Mouse (Mus musculus) CD8-positive naive resting alpha-beta T cell, adult 2 months (primary cell): ENCODE measurements around the gene Pccb.
A peak's percentile ranks its signal among the peaks of the same experiment; 100 is the strongest.

Experiments used
- DNase-seq, 2 experiments: peaks; one replicate each; pipeline ENCODE4 v3.0.0; 2022; ENCODE audit warnings: low read depth in 2 of 2, low spot score in 2 of 2

Pccb gene

DNA sequence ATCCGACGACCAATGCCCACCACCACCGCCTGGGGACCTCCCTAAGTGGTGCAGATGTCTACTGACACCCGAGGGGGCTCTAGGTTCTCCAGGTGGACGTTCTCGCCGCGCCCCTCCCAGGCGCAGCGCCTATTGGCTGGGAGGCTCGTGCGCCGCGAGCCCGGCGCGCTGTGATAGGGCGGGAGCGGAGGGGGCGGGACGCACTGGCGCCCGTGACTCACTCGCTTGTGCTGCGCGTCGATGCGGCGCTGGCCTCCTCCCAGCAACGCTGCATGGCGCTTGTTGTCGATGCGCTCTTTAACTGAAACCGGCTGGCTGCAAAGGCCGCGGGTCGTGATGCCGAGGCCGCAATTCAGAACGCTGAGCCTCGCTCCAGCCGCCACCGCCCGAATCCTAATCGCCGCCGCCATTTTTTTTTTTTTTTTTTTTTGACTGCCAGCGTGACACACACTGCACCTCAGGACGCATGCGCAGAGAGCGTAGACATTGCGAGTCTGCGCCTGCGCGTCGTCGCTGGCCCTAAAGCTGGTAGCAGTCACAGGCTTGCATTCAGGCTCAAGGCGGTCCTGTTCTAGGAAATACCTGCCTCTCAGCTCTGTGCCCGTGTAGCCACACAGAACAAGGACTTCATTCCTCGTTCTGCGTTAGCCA, at the start of gene Pccb:
Gene Pccb (minus strand): TSS at position 451 of the 651 bp plus-strand sequence.
- DNase-seq: peak; percentile 91 to 93

DNA sequence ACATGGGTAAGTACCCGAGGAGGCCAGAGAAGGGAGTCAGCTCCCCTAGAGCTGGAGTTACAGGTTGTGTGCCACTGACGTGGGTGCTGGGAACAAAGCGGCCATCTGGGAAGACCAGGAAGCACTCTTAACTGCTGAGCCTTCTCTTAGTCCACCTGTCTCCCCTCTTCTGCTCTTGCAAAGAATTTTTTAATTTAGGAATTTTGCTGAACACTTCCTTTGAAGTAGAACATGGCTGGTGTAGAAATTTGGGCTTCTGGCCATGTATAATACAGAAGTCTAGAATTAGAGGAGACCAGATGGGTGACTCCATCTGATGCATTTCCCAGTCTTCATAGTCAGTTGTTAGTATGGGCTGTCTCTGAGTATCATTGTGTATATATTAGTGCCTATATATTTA, 49.0 kb upstream of the Pccb start:
- DNase-seq: no peak

DNA sequence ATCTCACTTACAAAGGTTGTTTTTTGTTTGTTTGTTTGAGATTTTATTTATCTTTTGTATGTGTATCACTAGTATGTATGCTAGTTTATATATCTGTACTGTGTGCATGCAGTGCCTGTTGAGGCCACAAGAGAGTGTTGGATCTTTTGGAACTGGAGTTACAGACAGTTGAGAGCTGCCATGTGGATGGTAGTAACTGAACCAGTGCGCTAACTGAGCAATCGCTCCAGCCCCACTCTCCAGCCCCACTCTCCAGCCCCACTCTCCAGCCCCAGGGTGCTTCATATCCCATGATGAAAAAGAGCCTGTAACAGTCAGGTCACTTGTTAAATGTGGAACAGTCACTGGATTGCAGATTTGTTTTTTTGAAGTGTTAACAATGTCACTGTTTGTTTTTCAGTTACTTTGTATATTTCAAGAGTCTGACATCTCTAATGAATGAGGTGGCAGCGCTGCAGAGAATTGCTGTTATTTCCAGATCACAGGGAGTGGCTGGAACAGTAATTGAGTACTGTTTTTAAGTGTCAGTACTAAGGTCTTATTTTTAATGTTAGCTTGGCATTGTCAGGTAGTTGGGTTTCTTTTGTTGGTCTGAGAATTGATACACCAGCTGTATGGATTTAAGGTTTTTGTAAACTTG, 45.5 kb upstream of the Pccb start:
- no peak for DNase-seq

GRCm38 (mm10) chr9:101078579-101078978, 43.9 kb upstream of the Pccb start:
- no peak for DNase-seq

DNA sequence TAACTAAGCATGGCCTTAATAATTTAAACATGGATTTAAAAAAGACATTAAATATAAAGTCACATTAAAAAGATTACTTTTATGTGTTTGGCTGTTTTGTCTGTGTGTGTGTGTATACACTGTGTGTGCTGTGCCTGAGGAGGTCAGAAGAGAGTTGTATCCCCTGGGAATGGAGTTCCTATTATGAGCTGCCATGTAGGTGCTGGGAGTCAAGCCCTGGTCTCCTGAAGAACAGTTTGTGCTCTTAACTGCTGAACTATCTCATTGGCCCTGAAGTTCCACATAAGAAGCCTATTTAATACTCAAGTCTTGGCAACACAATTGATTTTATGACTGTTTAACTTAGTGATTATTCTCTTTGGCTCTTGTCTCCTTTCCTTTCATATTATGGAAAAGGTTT, 42.8 kb upstream of the Pccb start:
- DNase-seq: no peak

DNA sequence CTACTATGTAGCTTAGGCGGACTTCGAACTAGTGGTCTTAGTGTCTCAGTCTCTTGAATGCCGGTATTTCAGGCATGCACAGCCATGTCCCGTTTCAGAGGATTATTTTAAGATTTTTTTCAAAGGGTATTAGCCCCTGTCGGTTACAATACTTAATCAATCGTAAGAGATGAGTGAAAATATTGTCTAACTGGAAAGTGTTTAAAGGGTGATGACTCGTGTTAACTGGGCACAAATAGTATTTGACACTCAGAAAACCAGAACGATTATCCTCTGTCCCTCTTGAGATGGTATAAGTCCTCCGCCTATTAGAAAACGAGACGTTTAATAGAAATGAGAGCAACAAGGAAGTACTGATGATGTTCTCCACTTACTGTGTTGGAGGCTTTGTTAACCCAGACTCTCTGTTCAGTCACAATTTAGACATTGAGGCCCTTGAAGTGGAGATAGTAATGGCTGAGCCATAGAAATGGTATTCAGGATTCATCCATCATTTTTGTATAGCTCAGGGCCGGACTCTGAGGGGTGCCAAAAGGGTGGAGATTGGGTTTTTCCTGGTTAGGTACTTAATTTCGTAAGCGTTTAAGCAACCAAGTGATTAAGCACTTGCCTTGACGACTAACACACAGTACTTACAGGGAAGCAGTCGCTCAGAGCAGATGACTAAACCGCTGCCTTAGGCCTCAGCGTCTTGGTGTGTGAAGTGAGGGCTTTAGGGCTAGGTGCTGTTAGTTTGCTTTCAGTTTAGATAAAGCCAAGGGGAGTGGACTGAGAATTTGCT, 41.6 kb upstream of the Pccb start:
- DNase-seq: peak in 1 of 2 experiments; percentile 21

DNA sequence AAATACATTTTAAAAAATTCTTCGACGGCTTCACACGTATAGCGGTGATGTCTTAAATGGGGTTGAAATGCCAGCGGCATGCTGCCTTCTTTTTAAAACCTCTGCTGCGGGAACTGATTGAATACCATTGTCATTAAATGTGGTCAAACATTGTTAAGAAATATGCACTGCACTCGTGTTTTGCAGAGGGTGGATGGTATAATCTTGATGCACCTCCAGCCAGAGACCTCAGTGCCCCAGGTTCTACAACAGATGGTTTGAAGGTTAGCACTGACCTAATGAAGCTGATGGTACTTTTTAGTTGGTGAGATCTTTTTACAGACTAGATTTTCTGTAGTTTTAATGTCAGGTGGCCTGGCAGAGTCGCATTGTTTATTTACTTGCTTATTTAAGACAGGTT, 41.0 kb upstream of the Pccb start:
- DNase-seq: no peak

GRCm38 (mm10) chr9:101075091-101075581, 40.4 kb upstream of the Pccb start:
- DNase-seq: peak in 1 of 2 experiments; percentile 50

- peak; percentile 78 to 81 for DNase-seq
Observed at GRCm38 (mm10) chr9:101074332-101075021, 39.8 kb upstream of the Pccb start.

- no peak for DNase-seq
Observed at GRCm38 (mm10) chr9:101073987-101074331, 39.3 kb upstream of the Pccb start, which contains the start of gene Msl2. Msl2 (plus strand) TSS chr9:101074101.

DNA sequence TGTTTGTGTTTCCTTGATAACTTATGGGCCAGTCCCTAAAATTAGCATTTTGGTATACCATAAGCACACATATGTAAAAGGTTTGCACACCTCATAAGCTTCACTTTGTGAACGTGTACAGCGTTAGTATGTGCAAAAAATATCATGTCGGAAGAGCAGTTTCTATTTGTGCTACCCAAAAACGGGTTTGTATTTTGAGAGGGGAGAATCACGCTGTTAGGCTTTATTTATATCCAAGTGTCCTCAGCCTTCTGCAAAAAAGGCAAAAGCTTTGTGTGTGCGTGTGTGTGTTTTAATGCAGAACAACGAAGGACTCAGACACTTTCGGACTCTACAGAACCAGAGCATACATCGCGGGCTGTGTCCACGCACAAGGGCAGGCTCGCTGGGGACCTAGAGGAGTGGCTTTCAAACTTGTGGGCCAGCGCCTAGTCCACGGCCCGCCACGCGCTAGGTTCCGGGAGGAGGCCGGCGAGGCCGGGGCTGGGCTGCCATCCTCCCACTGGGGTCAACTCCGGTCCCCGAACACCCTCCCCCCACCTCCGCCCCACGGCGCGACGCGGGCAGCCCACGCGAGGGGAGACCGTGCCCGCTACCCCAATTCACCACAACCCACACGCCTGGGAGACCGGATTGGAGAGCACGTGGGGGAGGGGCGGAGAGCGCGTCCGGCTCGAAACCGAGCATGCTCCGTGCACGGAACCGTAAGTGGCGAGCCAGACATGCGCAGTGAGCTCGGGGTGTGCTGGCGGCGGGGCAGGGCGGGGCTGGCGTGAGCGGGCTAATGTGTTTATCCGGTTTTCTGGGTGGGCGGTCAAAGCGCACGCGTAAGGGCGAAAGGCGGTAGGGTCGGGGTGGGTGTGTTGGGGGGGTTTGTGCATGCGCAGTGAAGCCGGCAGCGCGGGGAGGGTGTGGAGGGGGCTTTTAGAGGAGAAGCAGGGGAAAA, 38.6 kb upstream of the Pccb start:
- DNase-seq: peak; percentile 94 to 95

DNA sequence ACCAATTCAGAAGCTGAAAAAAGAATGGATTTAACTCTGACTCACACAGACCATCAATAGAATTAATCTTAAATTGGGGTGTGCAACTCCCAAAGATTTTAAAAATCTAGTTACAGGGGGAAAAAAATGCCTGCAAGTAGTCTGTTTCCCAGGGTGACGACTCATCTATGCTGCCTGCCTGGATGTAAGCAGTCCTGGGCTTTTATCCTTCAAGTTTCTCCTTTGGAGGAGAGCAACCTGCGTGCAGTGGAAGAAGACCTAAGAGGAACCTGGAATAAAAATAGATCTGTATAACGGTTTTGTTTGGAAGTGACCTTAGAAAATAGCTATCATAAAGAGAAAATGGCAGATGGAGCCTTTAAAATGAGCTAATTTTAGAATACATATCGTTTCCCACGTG, 37.8 kb upstream of the Pccb start:
- DNase-seq: no peak

GRCm38 (mm10) chr9:101069781-101070180, 35.1 kb upstream of the Pccb start:
- DNase-seq: no peak

DNA sequence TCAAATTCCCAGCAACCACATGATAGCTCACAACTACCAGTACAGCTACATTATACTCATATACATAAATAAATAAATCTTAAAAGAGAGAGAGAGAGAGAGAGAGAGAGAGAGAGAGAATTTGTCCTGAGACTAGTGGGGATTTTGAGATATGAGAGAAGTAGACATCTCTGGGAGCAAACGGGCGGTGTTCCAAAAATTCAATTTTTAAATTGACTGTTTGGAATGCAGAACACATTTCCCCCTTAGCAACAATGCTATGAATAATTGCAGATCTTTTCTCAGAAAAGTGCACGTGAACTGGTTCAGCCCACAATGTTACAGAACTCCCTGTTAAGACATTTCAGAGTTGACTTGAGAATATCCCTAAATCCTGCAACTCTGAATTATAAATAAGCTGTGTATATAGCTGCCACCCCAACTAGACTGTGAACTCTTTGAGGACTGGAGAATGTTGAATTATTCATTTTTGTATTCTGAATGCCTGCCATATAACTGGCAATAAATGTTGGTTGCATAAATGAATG, 30.4 kb upstream of the Pccb start:
- no peak for DNase-seq

DNA sequence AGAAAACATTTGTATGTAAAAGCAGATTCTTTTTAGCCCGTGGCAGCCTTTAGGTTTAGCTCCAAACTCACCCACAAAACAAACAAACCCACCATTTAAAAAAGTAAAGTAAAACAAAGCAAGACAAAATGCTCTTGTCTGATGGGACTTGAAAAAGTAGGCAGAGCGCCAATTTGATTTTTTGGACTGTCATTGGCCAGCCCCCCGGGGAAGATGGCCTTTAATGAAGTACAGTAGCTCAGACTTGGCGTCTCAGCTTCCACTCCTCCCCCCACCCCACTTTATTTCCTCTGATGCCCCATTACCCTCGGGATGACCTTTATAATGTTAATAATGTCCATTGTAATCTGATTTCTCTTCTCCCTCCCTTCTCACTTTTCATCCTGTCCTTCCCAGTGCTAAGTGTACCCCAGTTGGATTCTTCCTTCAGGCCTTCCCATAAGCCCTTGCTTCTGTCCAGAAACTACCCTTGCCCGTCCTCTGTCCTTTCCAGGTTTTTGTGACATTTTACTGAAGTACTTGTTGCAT, 27.6 kb upstream of the Pccb start:
- no peak for DNase-seq

DNA sequence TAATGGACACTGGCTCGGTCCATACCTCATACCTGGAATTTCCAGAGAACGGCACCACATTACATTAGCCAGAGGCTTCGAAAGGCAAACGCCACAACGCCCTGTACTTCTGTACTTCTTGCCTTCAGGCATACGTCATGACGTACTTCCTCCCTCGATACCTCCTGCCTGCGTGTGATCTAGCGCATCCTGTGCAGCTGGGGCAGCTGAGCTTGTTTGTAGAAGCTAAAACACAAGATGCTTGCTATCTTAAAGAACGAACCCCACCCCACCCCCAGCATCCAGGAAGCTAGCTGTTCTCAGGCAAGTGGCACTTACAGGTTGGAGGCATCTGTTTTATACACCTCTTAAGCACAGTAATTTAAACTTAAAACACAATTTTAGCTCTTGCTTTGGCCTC, 26.3 kb upstream of the Pccb start:
- DNase-seq: peak; percentile 74 to 77

DNA sequence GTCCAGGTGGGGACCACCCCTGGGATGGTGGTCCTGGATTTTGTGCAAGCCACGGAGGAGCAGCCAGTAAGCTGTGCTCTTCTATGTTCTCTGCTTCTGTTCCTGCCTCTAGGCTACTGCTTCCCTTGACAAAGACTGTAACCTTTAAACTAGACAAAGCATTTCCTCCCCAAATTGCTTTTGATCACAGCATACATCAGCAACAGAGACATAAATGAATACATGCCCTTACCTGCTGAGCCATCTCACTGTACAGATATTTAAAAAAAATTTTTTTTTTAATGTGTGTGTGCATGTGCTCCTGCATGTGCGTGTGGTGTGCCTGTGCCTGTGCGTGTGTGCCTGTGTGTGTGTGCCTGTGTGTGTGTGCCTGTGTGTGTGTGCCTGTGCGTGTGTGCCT, 22.5 kb upstream of the Pccb start:
- no peak for DNase-seq

DNA sequence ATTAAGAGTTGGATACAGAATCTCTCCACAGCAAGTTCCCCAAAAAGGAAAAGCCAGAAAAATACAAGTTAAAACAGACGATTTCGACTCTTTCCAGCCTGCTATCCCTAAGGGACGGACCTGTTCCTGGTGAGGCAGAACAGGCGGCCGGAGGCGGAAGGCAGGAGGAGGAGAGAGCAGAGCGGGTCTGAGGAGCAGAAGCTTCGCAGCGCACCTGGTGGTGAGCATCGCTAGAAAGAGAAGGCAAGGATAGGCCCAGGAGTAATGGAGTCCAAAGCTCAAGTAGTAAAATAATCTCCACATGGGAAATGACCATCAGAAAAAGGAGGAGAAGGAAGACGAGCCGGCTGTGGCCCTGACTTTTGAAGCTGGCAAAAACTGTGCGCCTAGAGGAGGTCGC, 18.6 kb upstream of the Pccb start:
- DNase-seq: no peak

GRCm38 (mm10) chr9:101052691-101053090, 18.0 kb upstream of the Pccb start:
- no peak for DNase-seq

GRCm38 (mm10) chr9:101052007-101052406, 17.3 kb upstream of the Pccb start:
- no peak for DNase-seq
